Mouse (Mus musculus) hindbrain, embryonic 11.5 days (tissue): Measurements from ENCODE around the gene Prss21. TPM values are rescaled to one million over a fixed set of nuclear protein-coding genes. Genes with fewer than 3 reads are reported as not detected.

ENCODE experiments used
- ATAC-seq: fragments of 200-750 bp; cut with Nextera tagmentation; 2 replicates; pipeline ENCODE4 v1.8.0; 2017; ENCODE audit warnings: mild to moderate bottlenecking, moderate TSS enrichment, moderate library complexity; ENCODE audit not compliant: low FRiP score
- DNase-seq: peaks from one replicate; pipeline ENCODE4 v3.0.0-alpha.2; 2015; ENCODE audit warnings: low spot score
- H3K27ac ChIP-seq: fragments of 300-500 bp; sonication (generic); 2 replicates; pipeline ENCODE4 v1.5.1; 2014; ENCODE audit warnings: mild to moderate bottlenecking, low read depth, low read length
- H3K27me3 ChIP-seq: fragments of 300-500 bp; sonication (generic); 2 replicates; pipeline ENCODE4 v1.6.1; 2014; ENCODE audit warnings: mild to moderate bottlenecking, low read length, moderate library complexity, mixed read lengths; ENCODE audit not compliant: control insufficient read depth, insufficient read depth
- H3K36me3 ChIP-seq: fragments of 300-500 bp; sonication (generic); 2 replicates; pipeline ENCODE4 v1.6.1; 2014; ENCODE audit warnings: mild to moderate bottlenecking, low read length, moderate library complexity, mixed read lengths; ENCODE audit not compliant: control insufficient read depth, insufficient read depth
- H3K4me1 ChIP-seq: fragments of 300-500 bp; sonication (generic); replicated peaks from 2 replicates; pipeline ENCODE4 v1.6.1; 2014; ENCODE audit warnings: low read length, mixed read lengths; ENCODE audit not compliant: control insufficient read depth, insufficient read depth
- H3K4me2 ChIP-seq: fragments of 300-500 bp; sonication (generic); replicated peaks from 2 replicates; pipeline ENCODE4 v1.6.1; 2014; ENCODE audit warnings: mild to moderate bottlenecking, low read depth, low read length
- H3K4me3 ChIP-seq: fragments of 300-500 bp; sonication (generic); 2 replicates; pipeline ENCODE4 v1.5.1; 2014; ENCODE audit warnings: low read depth, low read length
- H3K9ac ChIP-seq: fragments of 300-500 bp; sonication (generic); 2 replicates; pipeline ENCODE4 v1.6.1; 2014; ENCODE audit warnings: low read depth, low read length
- H3K9me3 ChIP-seq: fragments of 300-500 bp; sonication (generic); 2 replicates; pipeline ENCODE4 v1.6.1; 2016; ENCODE audit warnings: low read length; ENCODE audit not compliant: control insufficient read depth
- WGBS: fragments of 180-500 bp; shearing (Covaris S2); extraction: QIAGEN DNeasy Blood & Tissue Kit; methylation state at CpG from one replicate; pipeline ENCODE4 v1.1.7; 2014; 5-methylcytosine and 5-hydroxymethylcytosine counted together
- polyA plus RNA-seq: library from polyadenylated mRNA; unstranded; fragments of >200 nt; fragmentation: Nextera tagmentation; extraction: Ambion mirVana; gene quantifications from 2 replicates; pipeline ENCODE4 v1.2.1, GENCODE M21; 2014

Gene Prss21
- polyA plus RNA-seq, 1 experiment from 2014 or later = not detected

- DNase-seq (peak; percentile 90), ATAC-seq (peak; percentile 97)
- Histone ChIP-seq H3K4me3 (peak within 1 kb of the TSS; percentile 87), H3K36me3 (0 out of 2 replicates have a peak, but pooled peaks cover 5% of the 10 kb centered on the region), H3K27ac (peak within 1 kb of the TSS; percentile 80), H3K4me2 (peak within 1 kb of the TSS; percentile 70), H3K27me3 (no peaks in the 10 kb centered on the region), H3K9me3 (no peaks in the 10 kb centered on the region), H3K4me1 (0 out of 2 replicates have a peak, but pooled peaks cover 2% of the 10 kb centered on the region), H3K9ac (peak within 1 kb of the TSS; percentile 88)
- 1% methylated on average over 19 of the region's 42 CpGs for WGBS
Measured at GRCm38 (mm10) chr17:23829064-23829619, 38.7 kb upstream of the Prss21 start, which contains the start of gene Elob. Gene Elob, minus strand, starts transcription at chr17:23829136.

DNA sequence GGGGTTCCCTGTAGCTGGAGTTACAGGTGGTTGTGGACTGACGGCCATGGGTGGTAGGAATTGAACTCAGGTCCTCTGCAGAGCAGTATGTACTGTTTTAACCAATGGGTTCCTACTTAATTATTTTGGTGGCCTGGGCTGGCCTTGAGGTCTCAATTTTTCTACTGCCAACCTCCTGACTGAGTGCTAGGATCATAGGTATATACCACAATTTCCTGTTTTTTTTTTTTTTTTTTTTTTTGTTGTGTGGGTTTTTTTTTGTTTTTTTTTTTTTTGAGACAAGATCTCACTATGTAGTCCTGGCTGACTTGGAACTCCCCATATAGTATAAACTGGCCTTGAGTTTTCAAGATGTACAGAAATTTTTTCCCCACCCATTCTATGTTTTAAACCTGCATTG is 36.7 kb upstream of the Prss21 start:
- 0 out of 2 replicates have a peak, but pooled peaks cover 2% of the 10 kb centered on the region for H3K4me1 ChIP-seq
- DNase-seq = no peak
- 89% methylated on average over 1 of the region's 1 CpGs for WGBS
- H3K36me3 ChIP-seq = 0 out of 2 replicates have a peak, but pooled peaks cover under 1% of the 10 kb centered on the region
- H3K27me3 ChIP-seq = no peaks in the 10 kb centered on the region
- H3K9me3 ChIP-seq = no peaks in the 10 kb centered on the region
- no peak overlapping the region for H3K9ac ChIP-seq
- no peak overlapping the region for H3K27ac ChIP-seq
- H3K4me3 ChIP-seq = no peak overlapping the region
- no peak overlapping the region for H3K4me2 ChIP-seq
- no peak for ATAC-seq

- 79% methylated on average over 8 of the region's 8 CpGs for WGBS
- ATAC-seq (no peak), DNase-seq (no peak)
- no peaks in the 10 kb centered on the region for H3K27me3 ChIP-seq
- no peak within 1 kb of the TSS for H3K4me2 ChIP-seq
- H3K27ac ChIP-seq = no peak within 1 kb of the TSS
- H3K4me1 ChIP-seq = no peaks in the 10 kb centered on the region
- no peaks in the 10 kb centered on the region for H3K36me3 ChIP-seq
- no peaks in the 10 kb centered on the region for H3K9me3 ChIP-seq
- no peak within 1 kb of the TSS for H3K9ac ChIP-seq
- H3K4me3 ChIP-seq = no peak within 1 kb of the TSS
Measured at GRCm38 (mm10) chr17:23836006-23836575, 31.8 kb upstream of the Prss21 start, which contains the start of gene Prss33. Gene Prss33, minus strand, starts transcription at chr17:23836056.

GRCm38 (mm10) chr17:23841145-23841544 is 26.7 kb upstream of the Prss21 start:
- Histone ChIP-seq H3K27me3 (no peaks in the 10 kb centered on the region), H3K4me1 (no peaks in the 10 kb centered on the region), H3K4me2 (no peak overlapping the region), H3K27ac (no peak overlapping the region), H3K9ac (no peak overlapping the region), H3K9me3 (no peaks in the 10 kb centered on the region), H3K36me3 (no peaks in the 10 kb centered on the region), H3K4me3 (no peak overlapping the region)
- 30% methylated on average over 4 of the region's 4 CpGs for WGBS
- DNase-seq (peak; percentile 84), ATAC-seq (peak; percentile 43; the same call in 1 of the 2 replicates)

DNA sequence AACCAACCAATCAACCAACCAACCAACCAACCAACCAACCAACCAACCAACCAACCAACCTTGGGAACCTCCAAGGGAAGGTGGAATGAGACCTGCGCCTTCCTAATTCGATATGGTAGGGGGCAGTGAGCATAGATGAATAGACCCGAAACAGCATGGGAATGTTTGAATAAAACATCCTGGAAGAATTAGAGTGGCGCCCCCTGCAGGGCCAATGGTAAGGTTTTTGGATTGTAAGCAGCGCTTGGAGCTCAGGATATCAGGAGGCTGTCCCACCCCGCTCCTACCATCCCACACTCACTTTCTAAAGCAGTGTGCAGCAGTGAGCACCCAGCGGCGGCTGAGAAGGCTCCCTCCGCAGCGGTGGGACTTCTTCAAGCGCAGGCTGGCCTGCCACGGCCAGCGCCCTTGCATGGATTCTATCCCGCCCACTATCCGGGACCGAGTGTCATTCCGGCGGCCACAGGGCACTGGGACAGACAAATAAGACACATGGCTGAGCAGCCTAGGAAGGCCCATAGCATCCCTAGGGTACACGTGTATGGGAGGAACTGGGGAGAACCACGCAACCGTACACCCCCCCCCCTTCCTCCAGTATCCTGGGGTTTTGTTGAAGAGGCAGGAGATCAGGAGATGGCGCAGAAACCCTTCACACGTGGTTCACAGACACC is 24.6 kb upstream of the Prss21 start:
- 32% methylated on average over 23 of the region's 23 CpGs for WGBS
- Histone ChIP-seq H3K36me3 (no peaks in the 10 kb centered on the region), H3K9ac (no peak overlapping the region), H3K27me3 (no peaks in the 10 kb centered on the region), H3K9me3 (no peaks in the 10 kb centered on the region), H3K27ac (no peak overlapping the region), H3K4me3 (0 out of 2 replicates have a peak overlapping the region, but pooled peaks have one; percentile 14), H3K4me1 (no peaks in the 10 kb centered on the region), H3K4me2 (no peak overlapping the region)
- ATAC-seq (no peak), DNase-seq (no peak)

DNA sequence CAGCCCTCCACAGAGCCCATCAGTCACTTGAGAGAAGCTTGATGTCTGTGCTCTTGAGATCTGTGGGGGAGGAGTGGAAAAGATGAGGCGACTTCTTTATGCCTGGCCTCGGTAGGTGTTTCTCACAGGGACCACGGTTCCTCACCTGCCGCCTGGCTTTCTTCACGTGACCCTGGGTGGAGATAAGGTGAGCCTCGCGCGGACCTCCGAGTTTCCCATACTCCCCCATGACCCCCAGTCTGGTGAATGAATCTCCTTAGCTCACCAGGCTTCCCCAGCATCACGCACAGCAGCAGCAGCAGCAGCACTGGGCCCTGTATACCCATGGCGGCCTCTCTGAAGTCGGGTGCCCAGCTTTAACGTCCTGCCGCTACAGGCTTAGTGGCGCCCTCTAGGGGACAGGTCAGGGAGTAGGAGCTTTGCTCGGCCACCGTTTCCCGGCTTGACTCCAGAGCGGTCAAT is 24.0 kb upstream of the Prss21 start, which contains the start of the genes Prss32 and Prss41:
Gene Prss32 (plus strand): TSS at position 44 of the 462 bp plus-strand sequence.
Gene Prss41 (minus strand): TSS at position 361 of the 462 bp plus-strand sequence.
- peak within 1 kb of the TSS; percentile 27 for H3K4me2 ChIP-seq
- no peak within 1 kb of the TSS for H3K9ac ChIP-seq
- WGBS = 14% methylated on average over 19 of the region's 19 CpGs
- no peaks in the 10 kb centered on the region for H3K9me3 ChIP-seq
- H3K4me1 ChIP-seq = no peaks in the 10 kb centered on the region
- 0 out of 2 replicates have a peak within 1 kb of the TSS, but pooled peaks have one; percentile 14 for H3K4me3 ChIP-seq
- H3K27me3 ChIP-seq = no peaks in the 10 kb centered on the region
- ATAC-seq = peak; percentile 38; the same call in 1 of the 2 replicates
- no peak within 1 kb of the TSS for H3K27ac ChIP-seq
- peak; percentile 71 for DNase-seq
- H3K36me3 ChIP-seq = no peaks in the 10 kb centered on the region

DNA sequence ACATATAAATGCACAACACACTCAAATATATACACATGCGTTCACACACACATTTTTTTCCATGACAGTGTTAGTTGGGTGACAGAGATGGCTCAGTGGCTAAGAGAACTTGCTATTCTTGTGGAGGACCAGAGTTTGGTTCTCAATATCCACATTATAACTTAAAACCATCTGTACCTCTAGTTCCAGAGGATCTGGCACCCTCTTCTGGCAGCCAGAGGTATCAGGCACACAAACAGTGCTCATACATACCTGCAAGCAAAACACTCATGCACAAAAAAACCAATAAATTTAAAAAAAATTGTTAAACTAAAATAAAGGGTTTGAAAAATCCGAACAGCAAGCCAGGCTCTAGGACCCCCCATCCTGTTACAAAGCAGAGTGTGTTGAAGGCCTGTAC is 17.8 kb upstream of the Prss21 start:
- Histone ChIP-seq H3K9ac (no peak overlapping the region), H3K4me1 (no peaks in the 10 kb centered on the region), H3K4me3 (no peak overlapping the region), H3K27ac (no peak overlapping the region), H3K27me3 (no peaks in the 10 kb centered on the region), H3K4me2 (no peak overlapping the region), H3K36me3 (no peaks in the 10 kb centered on the region), H3K9me3 (no peaks in the 10 kb centered on the region)
- ATAC-seq = no peak
- 59% methylated on average over 2 of the region's 2 CpGs for WGBS
- DNase-seq = no peak

DNA sequence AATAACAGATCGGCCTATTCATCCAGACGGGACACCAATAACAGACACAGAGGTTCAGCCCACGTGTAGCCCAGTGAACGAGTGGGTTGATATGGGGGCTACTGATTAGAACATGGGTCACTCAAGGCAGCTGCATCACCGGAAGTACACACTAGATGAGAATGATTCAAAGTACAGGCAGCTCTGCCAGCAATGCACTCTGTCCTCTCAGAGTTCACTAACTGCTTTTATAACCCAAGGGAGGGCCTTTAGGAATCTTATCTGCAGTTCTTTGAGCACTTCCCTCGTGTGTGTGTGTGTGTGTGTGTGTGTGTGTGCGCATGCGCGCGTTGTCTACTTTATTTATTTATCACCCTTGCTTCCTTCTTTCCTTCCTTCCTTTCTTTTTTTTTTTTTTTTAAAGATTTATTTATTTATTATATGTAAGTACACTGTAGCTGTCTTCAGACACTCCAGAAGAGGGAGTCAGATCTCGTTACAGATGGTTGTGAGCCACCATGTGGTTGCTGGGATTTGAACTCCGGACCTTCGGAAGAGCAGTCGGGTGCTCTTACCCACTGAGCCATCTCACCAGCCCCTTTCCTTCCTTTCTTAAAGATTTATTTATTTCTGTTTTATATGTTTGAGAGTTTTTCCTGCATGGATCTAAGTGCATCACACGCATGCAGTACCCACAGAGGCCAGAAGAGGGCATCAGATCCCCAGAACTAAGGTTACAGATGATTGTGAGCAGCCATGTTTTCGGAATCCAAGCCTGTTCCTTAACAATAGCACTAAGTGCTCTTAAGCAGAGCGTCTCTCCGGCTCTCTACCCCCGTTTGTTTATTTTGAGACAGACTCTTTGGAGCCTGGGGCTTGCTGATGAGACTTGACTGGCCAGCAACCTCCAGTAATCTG is 16.8 kb upstream of the Prss21 start:
- Histone ChIP-seq H3K9me3 (no peaks in the 10 kb centered on the region), H3K4me1 (no peaks in the 10 kb centered on the region), H3K4me2 (no peak overlapping the region), H3K27ac (no peak overlapping the region), H3K36me3 (no peaks in the 10 kb centered on the region), H3K4me3 (no peak overlapping the region), H3K27me3 (no peaks in the 10 kb centered on the region), H3K9ac (no peak overlapping the region)
- DNase-seq = peak; percentile 87
- no peak for ATAC-seq
- 62% methylated on average over 18 of the region's 19 CpGs for WGBS
